Mouse (Mus musculus): ENCODE measurements around the gene Stn1. TPM values are rescaled to one million over a fixed set of nuclear protein-coding genes. Genes with fewer than 3 reads are reported as not detected.

Gene Stn1
- total and polyA plus RNA-seq, 2 experiments from 2014 or later, result 19.5 to 28.1 TPM

- H3K27ac ChIP-seq (ENCODE audit: low read depth, low read length), result no peak overlapping the region
- no peak overlapping the region for H3K4me2 ChIP-seq (ENCODE audit: low read depth, low read length, poor library complexity, severe bottlenecking)
- 67% methylated on average over 6 of the region's 6 CpGs for WGBS
- no peaks in the 10 kb centered on the region for H3K27me3 ChIP-seq (ENCODE audit: insufficient read depth, low read length)
- no peak for DNase-seq (ENCODE audit: low spot score)
- no peaks in the 10 kb centered on the region for H3K4me1 ChIP-seq (ENCODE audit: insufficient read depth, low read length)
- no peak overlapping the region for H3K9ac ChIP-seq (replicated peaks; ENCODE audit: low read length, poor library complexity, severe bottlenecking)
- H3K4me3 ChIP-seq (ENCODE audit: low read depth, low read length), result no peak overlapping the region
- no peaks in the 10 kb centered on the region for H3K9me3 ChIP-seq (ENCODE audit: low read length)
- ATAC-seq (ENCODE audit: low FRiP score), result no peak
- no peaks in the 10 kb centered on the region for H3K36me3 ChIP-seq (ENCODE audit: insufficient read depth, low read length)
- no peak for TF ChIP-seq CTCF (IDR thresholded peaks at IDR 0.05)
Measured at GRCm38 (mm10) chr19:47456021-47456420, 81.3 kb downstream of the Stn1 start.

GRCm38 (mm10) chr19:47455001-47455755 is 82.1 kb downstream of the Stn1 start:
- TF ChIP-seq CTCF (IDR thresholded peaks at IDR 0.05), result no peak
- DNase-seq (ENCODE audit: low spot score) (no peak), ATAC-seq (ENCODE audit: low FRiP score) (no peak)
- no peak overlapping the region for H3K9ac ChIP-seq (replicated peaks; ENCODE audit: low read length, poor library complexity, severe bottlenecking)
- H3K27me3 ChIP-seq (ENCODE audit: insufficient read depth, low read length), result no peaks in the 10 kb centered on the region
- no peaks in the 10 kb centered on the region for H3K36me3 ChIP-seq (ENCODE audit: insufficient read depth, low read length)
- H3K4me1 ChIP-seq (ENCODE audit: insufficient read depth, low read length), result no peaks in the 10 kb centered on the region
- no peak overlapping the region for H3K4me2 ChIP-seq (ENCODE audit: low read depth, low read length, poor library complexity, severe bottlenecking)
- no peak overlapping the region for H3K27ac ChIP-seq (ENCODE audit: low read depth, low read length)
- 90% methylated on average over 15 of the region's 15 CpGs for WGBS
- H3K4me3 ChIP-seq (ENCODE audit: low read depth, low read length), result no peak overlapping the region
- no peaks in the 10 kb centered on the region for H3K9me3 ChIP-seq (ENCODE audit: low read length)

- Histone ChIP-seq H3K27me3 (ENCODE audit: insufficient read depth, low read length) (no peaks in the 10 kb centered on the region), H3K4me1 (ENCODE audit: insufficient read depth, low read length) (no peaks in the 10 kb centered on the region), H3K9me3 (ENCODE audit: low read length) (no peaks in the 10 kb centered on the region), H3K27ac (ENCODE audit: low read depth, low read length) (no peak overlapping the region), H3K9ac (replicated peaks; ENCODE audit: low read length, poor library complexity, severe bottlenecking) (no peak overlapping the region), H3K4me2 (ENCODE audit: low read depth, low read length, poor library complexity, severe bottlenecking) (no peak overlapping the region), H3K4me3 (ENCODE audit: low read depth, low read length) (no peak overlapping the region), H3K36me3 (ENCODE audit: insufficient read depth, low read length) (no peaks in the 10 kb centered on the region)
- WGBS, result 67% methylated on average over 11 of the region's 11 CpGs
- DNase-seq (ENCODE audit: low spot score) (no peak), ATAC-seq (ENCODE audit: low FRiP score) (no peak)
- TF ChIP-seq CTCF (IDR thresholded peaks at IDR 0.05), result no peak
Measured at GRCm38 (mm10) chr19:47454167-47455000, 82.9 kb downstream of the Stn1 start.

- Histone ChIP-seq H3K36me3 (ENCODE audit: insufficient read depth, low read length) (no peaks in the 10 kb centered on the region), H3K4me3 (ENCODE audit: low read depth, low read length) (no peak overlapping the region), H3K4me2 (ENCODE audit: low read depth, low read length, poor library complexity, severe bottlenecking) (no peak overlapping the region), H3K4me1 (ENCODE audit: insufficient read depth, low read length) (no peaks in the 10 kb centered on the region), H3K27ac (ENCODE audit: low read depth, low read length) (no peak overlapping the region), H3K9ac (replicated peaks; ENCODE audit: low read length, poor library complexity, severe bottlenecking) (no peak overlapping the region), H3K9me3 (ENCODE audit: low read length) (no peaks in the 10 kb centered on the region), H3K27me3 (ENCODE audit: insufficient read depth, low read length) (no peaks in the 10 kb centered on the region)
- no peak for DNase-seq (ENCODE audit: low spot score)
- WGBS, result 79% methylated on average over 7 of the region's 7 CpGs
- no peak for TF ChIP-seq CTCF (IDR thresholded peaks at IDR 0.05)
- no peak for ATAC-seq (ENCODE audit: low FRiP score)
Measured at GRCm38 (mm10) chr19:47453352-47453751, 84.0 kb downstream of the Stn1 start.

- H3K4me2 ChIP-seq (ENCODE audit: low read depth, low read length, poor library complexity, severe bottlenecking), result no peak overlapping the region
- no peaks in the 10 kb centered on the region for H3K36me3 ChIP-seq (ENCODE audit: insufficient read depth, low read length)
- H3K27me3 ChIP-seq (ENCODE audit: insufficient read depth, low read length), result no peaks in the 10 kb centered on the region
- DNase-seq (ENCODE audit: low spot score), result no peak
- no peak for ATAC-seq (ENCODE audit: low FRiP score)
- no peaks in the 10 kb centered on the region for H3K4me1 ChIP-seq (ENCODE audit: insufficient read depth, low read length)
- WGBS, result 88% methylated on average over 10 of the region's 10 CpGs
- no peak for TF ChIP-seq CTCF (IDR thresholded peaks at IDR 0.05)
- H3K9me3 ChIP-seq (ENCODE audit: low read length), result no peaks in the 10 kb centered on the region
- no peak overlapping the region for H3K9ac ChIP-seq (replicated peaks; ENCODE audit: low read length, poor library complexity, severe bottlenecking)
- no peak overlapping the region for H3K27ac ChIP-seq (ENCODE audit: low read depth, low read length)
- H3K4me3 ChIP-seq (ENCODE audit: low read depth, low read length), result no peak overlapping the region
Measured at GRCm38 (mm10) chr19:47452682-47453081, 84.6 kb downstream of the Stn1 start.

- no peaks in the 10 kb centered on the region for H3K36me3 ChIP-seq (ENCODE audit: insufficient read depth, low read length)
- no peaks in the 10 kb centered on the region for H3K4me1 ChIP-seq (ENCODE audit: insufficient read depth, low read length)
- no peak overlapping the region for H3K9ac ChIP-seq (replicated peaks; ENCODE audit: low read length, poor library complexity, severe bottlenecking)
- no peak for DNase-seq (ENCODE audit: low spot score)
- no peaks in the 10 kb centered on the region for H3K27me3 ChIP-seq (ENCODE audit: insufficient read depth, low read length)
- WGBS, result 82% methylated on average over 7 of the region's 7 CpGs
- H3K27ac ChIP-seq (ENCODE audit: low read depth, low read length), result no peak overlapping the region
- H3K4me2 ChIP-seq (ENCODE audit: low read depth, low read length, poor library complexity, severe bottlenecking), result no peak overlapping the region
- ATAC-seq (ENCODE audit: low FRiP score), result no peak
- no peak overlapping the region for H3K4me3 ChIP-seq (ENCODE audit: low read depth, low read length)
- no peak for TF ChIP-seq CTCF (IDR thresholded peaks at IDR 0.05)
- no peaks in the 10 kb centered on the region for H3K9me3 ChIP-seq (ENCODE audit: low read length)
Measured at GRCm38 (mm10) chr19:47452211-47452610, 85.1 kb downstream of the Stn1 start.
